Mouse (Mus musculus) midbrain, embryonic 13.5 days (tissue): ENCODE measurements around the gene Olfr455. TPM values are rescaled to one million over a fixed set of nuclear protein-coding genes. Genes with fewer than 3 reads are reported as not detected.

Source experiments
- ATAC-seq: fragments of 200-750 bp; cut with Nextera tagmentation; 2 replicates; pipeline ENCODE4 v1.8.0; 2017; ENCODE audit warnings: mild to moderate bottlenecking, moderate TSS enrichment, moderate library complexity
- H3K27ac ChIP-seq: fragments of 300-500 bp; sonication (generic); 2 replicates; pipeline ENCODE4 v1.5.1; 2015; ENCODE audit warnings: inconsistent platforms, mild to moderate bottlenecking, moderate library complexity
- H3K27me3 ChIP-seq: fragments of 300-500 bp; sonication (generic); 2 replicates; pipeline ENCODE4 v1.6.1; 2015; ENCODE audit warnings: mild to moderate bottlenecking, inconsistent platforms
- H3K36me3 ChIP-seq: fragments of 300-500 bp; sonication (generic); 2 replicates; pipeline ENCODE4 v1.6.1; 2015; ENCODE audit warnings: mild to moderate bottlenecking, inconsistent platforms
- H3K4me1 ChIP-seq: fragments of 300-500 bp; sonication (generic); replicated peaks from 2 replicates; pipeline ENCODE4 v1.6.1; 2015; ENCODE audit warnings: inconsistent platforms
- H3K4me2 ChIP-seq: fragments of 300-500 bp; sonication (generic); replicated peaks from 2 replicates; pipeline ENCODE4 v1.6.1; 2015; ENCODE audit warnings: moderate library complexity, mild to moderate bottlenecking, inconsistent platforms
- H3K4me3 ChIP-seq: fragments of 300-500 bp; sonication (generic); replicated peaks from 2 replicates; pipeline ENCODE4 v1.5.1; 2015; ENCODE audit warnings: mild to moderate bottlenecking, inconsistent platforms
- H3K9ac ChIP-seq: fragments of 300-500 bp; sonication (generic); replicated peaks from 2 replicates; pipeline ENCODE4 v1.6.1; 2015; ENCODE audit warnings: mild to moderate bottlenecking, inconsistent platforms
- H3K9me3 ChIP-seq: fragments of 300-500 bp; sonication (generic); 2 replicates; pipeline ENCODE4 v1.6.1; 2016; ENCODE audit warnings: mild to moderate bottlenecking, inconsistent platforms
- WGBS: fragments of 180-500 bp; shearing (Covaris S2); methylation state at CpG from one replicate; pipeline ENCODE4 v1.1.7; 2015; 5-methylcytosine and 5-hydroxymethylcytosine counted together
- polyA plus RNA-seq: library from polyadenylated mRNA; unstranded; fragments of >200 nt; fragmentation: Nextera tagmentation; extraction: Ambion mirVana; gene quantifications from 2 replicates; pipeline ENCODE4 v1.2.1, GENCODE M21; 2015

Gene Olfr455
- not detected in 2 replicates for polyA plus RNA-seq

- Histone ChIP-seq H3K27ac (no peak within 1 kb of the TSS), H3K4me3 (no peak within 1 kb of the TSS), H3K9me3 (no peaks in the 10 kb centered on the region), H3K4me2 (no peak within 1 kb of the TSS), H3K36me3 (no peaks in the 10 kb centered on the region), H3K4me1 (0 out of 2 replicates have a peak, but pooled peaks cover 4% of the 10 kb centered on the region), H3K27me3 (no peaks in the 10 kb centered on the region), H3K9ac (no peak within 1 kb of the TSS)
- no peak for ATAC-seq
- 86% methylated on average over 4 of the region's 4 CpGs for WGBS
Observed at GRCm38 (mm10) chr6:42547461-42547860, at the start of gene Olfr455. Gene Olfr455 (minus strand): TSS chr6:42547587.

GRCm38 (mm10) chr6:42593138-42593882 lies 45.9 kb upstream of the Olfr455 start:
- Histone ChIP-seq H3K36me3 (no peaks in the 10 kb centered on the region), H3K27ac (no peak overlapping the region), H3K4me1 (peaks cover 10% of the 10 kb centered on the region; the same call in 1 of the 2 replicates), H3K4me3 (no peak overlapping the region), H3K9ac (no peak overlapping the region), H3K27me3 (no peaks in the 10 kb centered on the region), H3K4me2 (no peak overlapping the region; the same call in 1 of the 2 replicates), H3K9me3 (no peaks in the 10 kb centered on the region)
- ATAC-seq = no peak
- WGBS = 49% methylated on average over 17 of the region's 17 CpGs

- no peaks in the 10 kb centered on the region for H3K27me3 ChIP-seq
- H3K36me3 ChIP-seq = no peaks in the 10 kb centered on the region
- no peak overlapping the region for H3K9ac ChIP-seq
- no peak overlapping the region for H3K4me3 ChIP-seq
- no peak overlapping the region for H3K4me2 ChIP-seq
- no peak for ATAC-seq
- H3K9me3 ChIP-seq = no peaks in the 10 kb centered on the region
- 89% methylated on average over 5 of the region's 5 CpGs for WGBS
- no peaks in the 10 kb centered on the region for H3K4me1 ChIP-seq
- H3K27ac ChIP-seq = no peak overlapping the region
Observed at GRCm38 (mm10) chr6:42586569-42586968, 39.2 kb upstream of the Olfr455 start.

GRCm38 (mm10) chr6:42583488-42583872 lies 36.1 kb upstream of the Olfr455 start:
- Histone ChIP-seq H3K36me3 (no peaks in the 10 kb centered on the region), H3K27ac (no peak overlapping the region), H3K27me3 (no peaks in the 10 kb centered on the region), H3K4me1 (no peaks in the 10 kb centered on the region), H3K9me3 (no peaks in the 10 kb centered on the region), H3K4me3 (no peak overlapping the region), H3K9ac (no peak overlapping the region), H3K4me2 (peak overlapping the region; percentile 12; the same call in 1 of the 2 replicates)
- no peak for ATAC-seq
- WGBS = under 1% methylated on average over 7 of the region's 7 CpGs

GRCm38 (mm10) chr6:42582741-42583487 lies 35.5 kb upstream of the Olfr455 start:
- ATAC-seq = no peak
- WGBS = 72% methylated on average over 9 of the region's 9 CpGs
- no peak overlapping the region for H3K27ac ChIP-seq
- H3K4me2 ChIP-seq = peak overlapping the region; percentile 12; the same call in 1 of the 2 replicates
- no peaks in the 10 kb centered on the region for H3K36me3 ChIP-seq
- H3K4me1 ChIP-seq = no peaks in the 10 kb centered on the region
- H3K27me3 ChIP-seq = no peaks in the 10 kb centered on the region
- no peak overlapping the region for H3K4me3 ChIP-seq
- H3K9me3 ChIP-seq = no peaks in the 10 kb centered on the region
- no peak overlapping the region for H3K9ac ChIP-seq

- Histone ChIP-seq H3K27ac (no peak overlapping the region), H3K36me3 (no peaks in the 10 kb centered on the region), H3K9ac (no peak overlapping the region), H3K4me3 (no peak overlapping the region), H3K9me3 (no peaks in the 10 kb centered on the region), H3K27me3 (no peaks in the 10 kb centered on the region), H3K4me2 (no peak overlapping the region), H3K4me1 (no peaks in the 10 kb centered on the region)
- no peak for ATAC-seq
- 88% methylated on average over 4 of the region's 4 CpGs for WGBS
Observed at GRCm38 (mm10) chr6:42578678-42579077, 31.3 kb upstream of the Olfr455 start.

GRCm38 (mm10) chr6:42577433-42577832 lies 30.0 kb upstream of the Olfr455 start:
- no peak overlapping the region for H3K9ac ChIP-seq
- whole genome bisulfite sequencing = 91% methylated on average over 2 of the region's 2 CpGs
- no peak overlapping the region for H3K27ac ChIP-seq
- H3K27me3 ChIP-seq = no peaks in the 10 kb centered on the region
- H3K36me3 ChIP-seq = no peaks in the 10 kb centered on the region
- ATAC-seq = no peak
- H3K4me2 ChIP-seq = no peak overlapping the region
- no peak overlapping the region for H3K4me3 ChIP-seq
- H3K4me1 ChIP-seq = no peaks in the 10 kb centered on the region
- H3K9me3 ChIP-seq = no peaks in the 10 kb centered on the region

- Histone ChIP-seq H3K9ac (no peak overlapping the region), H3K27me3 (no peaks in the 10 kb centered on the region), H3K36me3 (no peaks in the 10 kb centered on the region), H3K4me2 (no peak overlapping the region), H3K4me3 (no peak overlapping the region), H3K9me3 (no peaks in the 10 kb centered on the region), H3K4me1 (no peaks in the 10 kb centered on the region), H3K27ac (no peak overlapping the region)
- WGBS = 79% methylated on average over 2 of the region's 2 CpGs
- ATAC-seq = no peak
Observed at GRCm38 (mm10) chr6:42568205-42568604, 20.8 kb upstream of the Olfr455 start.

GRCm38 (mm10) chr6:42566076-42566598 lies 18.8 kb upstream of the Olfr455 start:
- H3K4me3 ChIP-seq = no peak overlapping the region
- WGBS = 98% methylated on average over 2 of the region's 2 CpGs
- H3K36me3 ChIP-seq = no peaks in the 10 kb centered on the region
- H3K27ac ChIP-seq = no peak overlapping the region
- H3K4me1 ChIP-seq = no peaks in the 10 kb centered on the region
- no peaks in the 10 kb centered on the region for H3K9me3 ChIP-seq
- H3K4me2 ChIP-seq = no peak overlapping the region
- no peak overlapping the region for H3K9ac ChIP-seq
- no peaks in the 10 kb centered on the region for H3K27me3 ChIP-seq
- ATAC-seq = no peak

- no peak overlapping the region for H3K9ac ChIP-seq
- WGBS = 77% methylated on average over 2 of the region's 2 CpGs
- H3K27ac ChIP-seq = no peak overlapping the region
- no peak overlapping the region for H3K4me2 ChIP-seq
- H3K36me3 ChIP-seq = no peaks in the 10 kb centered on the region
- H3K9me3 ChIP-seq = no peaks in the 10 kb centered on the region
- H3K4me1 ChIP-seq = no peaks in the 10 kb centered on the region
- no peak for ATAC-seq
- no peaks in the 10 kb centered on the region for H3K27me3 ChIP-seq
- H3K4me3 ChIP-seq = no peak overlapping the region
Observed at GRCm38 (mm10) chr6:42562280-42562679, 14.9 kb upstream of the Olfr455 start.

- Histone ChIP-seq H3K9me3 (no peaks in the 10 kb centered on the region), H3K27me3 (no peaks in the 10 kb centered on the region), H3K4me2 (no peak overlapping the region), H3K4me1 (no peaks in the 10 kb centered on the region), H3K4me3 (no peak overlapping the region), H3K36me3 (no peaks in the 10 kb centered on the region), H3K9ac (no peak overlapping the region), H3K27ac (no peak overlapping the region)
- 88% methylated on average over 5 of the region's 5 CpGs for WGBS
- no peak for ATAC-seq
Observed at GRCm38 (mm10) chr6:42560885-42561284, 13.5 kb upstream of the Olfr455 start.

GRCm38 (mm10) chr6:42558641-42559040 lies 11.3 kb upstream of the Olfr455 start:
- Histone ChIP-seq H3K4me2 (no peak overlapping the region), H3K4me1 (no peaks in the 10 kb centered on the region), H3K9ac (no peak overlapping the region), H3K9me3 (no peaks in the 10 kb centered on the region), H3K4me3 (no peak overlapping the region), H3K27me3 (no peaks in the 10 kb centered on the region), H3K36me3 (no peaks in the 10 kb centered on the region), H3K27ac (no peak overlapping the region)
- no peak for ATAC-seq
- 96% methylated on average over 14 of the region's 14 CpGs for WGBS
